Mouse (Mus musculus) myocyte (in vitro differentiated cells): ENCODE measurements around the gene Cage1. TPM values are rescaled to one million over a fixed set of nuclear protein-coding genes. Genes with fewer than 3 reads are reported as not detected.
A peak's percentile ranks its signal among the peaks of the same experiment; 100 is the strongest.

Source experiments
- H3K27me3 ChIP-seq: one replicate; pipeline ENCODE4 v1.6.1; 2011; ENCODE audit not compliant: control insufficient read depth, insufficient read depth, insufficient read length
- H3K36me3 ChIP-seq: one replicate; pipeline ENCODE4 v1.6.1; 2011; ENCODE audit not compliant: control insufficient read depth, insufficient read depth
- H3K4me2 ChIP-seq: one replicate; pipeline ENCODE4 v1.6.1; 2011; ENCODE audit warnings: low read depth, control low read depth
- H3K4me3 ChIP-seq: one replicate; pipeline ENCODE4 v1.5.1; 2011; ENCODE audit warnings: mild to moderate bottlenecking, control low read depth, moderate library complexity
- H3K79me2 ChIP-seq: one replicate; pipeline ENCODE4 v1.6.1; 2011; ENCODE audit not compliant: control insufficient read depth, insufficient read depth
- H3ac ChIP-seq: one replicate; pipeline ENCODE4 v1.6.1; 2011; ENCODE audit not compliant: control insufficient read depth, insufficient read length
- CEBPB ChIP-seq: IDR thresholded peaks from 2 replicates; pipeline ENCODE4 v1.6.1; 2011; ENCODE audit warnings: mild to moderate bottlenecking, moderate library complexity; ENCODE audit not compliant: poor library complexity, insufficient read depth, severe bottlenecking
- E2F4 ChIP-seq: IDR thresholded peaks from one replicate; pipeline ENCODE4 v1.6.1; 2011; ENCODE audit warnings: mild to moderate bottlenecking, control low read depth, moderate library complexity; ENCODE audit not compliant: insufficient read depth
- MAX ChIP-seq: IDR thresholded peaks from one replicate; pipeline ENCODE4 v1.6.1; 2011; ENCODE audit warnings: low read depth, mild to moderate bottlenecking, control low read depth
- MYOD1 ChIP-seq, 3 experiments: IDR thresholded peaks; one replicate each; pipeline ENCODE4 v1.6.1; 2011; ENCODE audit warnings: control low read depth in 2 of 3, low read depth in 2 of 3, mild to moderate bottlenecking in 2 of 3, moderate library complexity in 1 of 3; ENCODE audit not compliant: insufficient read length in 2 of 3, control insufficient read depth in 1 of 3
- MYOG ChIP-seq, 3 experiments: IDR thresholded peaks; one replicate each; pipeline ENCODE4 v1.6.1; 2011; ENCODE audit warnings: control low read depth in 2 of 3, low read depth in 2 of 3, mild to moderate bottlenecking in 2 of 3; ENCODE audit not compliant: insufficient read length in 2 of 3, control insufficient read depth in 1 of 3, insufficient read depth in 1 of 3
- POLR2A ChIP-seq: IDR thresholded peaks from one replicate; pipeline ENCODE4 v1.6.1; 2011; ENCODE audit warnings: low read depth, mild to moderate bottlenecking, control low read depth, moderate library complexity; ENCODE audit not compliant: insufficient read length
- POLR2AphosphoS2 ChIP-seq: IDR thresholded peaks from one replicate; pipeline ENCODE4 v1.6.1; 2011; ENCODE audit warnings: low read depth, control low read depth; ENCODE audit not compliant: insufficient read length
- REST ChIP-seq: IDR thresholded peaks from one replicate; pipeline ENCODE4 v1.6.1; 2011; ENCODE audit warnings: mild to moderate bottlenecking, control low read depth, moderate library complexity; ENCODE audit not compliant: insufficient read depth, insufficient read length
- SRF ChIP-seq: IDR thresholded peaks from one replicate; pipeline ENCODE4 v1.6.1; 2011; ENCODE audit warnings: low read depth; ENCODE audit not compliant: control insufficient read depth, insufficient read length
- TCF12 ChIP-seq: IDR thresholded peaks from one replicate; pipeline ENCODE4 v1.6.1; 2011; ENCODE audit warnings: mild to moderate bottlenecking, control low read depth; ENCODE audit not compliant: poor library complexity, insufficient read depth, severe bottlenecking
- TCF3 ChIP-seq: IDR thresholded peaks from one replicate; pipeline ENCODE4 v1.6.1; 2011; ENCODE audit warnings: low read depth, control low read depth; ENCODE audit not compliant: insufficient read length
- USF1 ChIP-seq: IDR thresholded peaks from one replicate; pipeline ENCODE4 v1.6.1; 2011; ENCODE audit warnings: low read depth, mild to moderate bottlenecking, control low read depth, moderate library complexity
- polyA plus RNA-seq: library from polyadenylated mRNA; unstranded; fragments of >200 nt; fragmentation: generic; extraction: Trizol; gene quantifications from one replicate; pipeline ENCODE4 v1.2.1, GENCODE M21; 2012; ENCODE audit warnings: missing spikeins

Gene Cage1
- polyA plus RNA-seq, 1 experiment = 0.35 TPM

DNA sequence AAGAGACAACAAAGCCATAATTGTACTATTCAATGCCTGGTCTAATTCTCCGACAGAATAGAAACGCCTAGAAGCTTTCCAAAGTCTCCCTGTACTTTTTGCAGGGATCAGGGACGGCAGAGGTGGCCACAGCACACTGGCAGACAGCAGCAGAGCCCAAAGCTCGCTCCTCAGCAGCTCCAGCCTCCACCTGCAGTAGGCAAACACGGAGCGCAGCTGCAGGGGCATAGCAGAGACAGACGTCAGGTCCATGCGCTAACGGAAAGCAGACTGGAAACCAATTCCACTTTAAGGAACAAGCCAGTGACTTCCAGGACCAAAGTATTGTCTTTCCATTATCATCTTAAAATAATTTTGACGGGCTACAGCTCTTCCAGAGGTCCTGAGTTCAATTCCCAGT lies 50.7 kb downstream of the Cage1 start:
- Histone ChIP-seq H3K79me2 (peaks cover 17% of the 10 kb centered on the region), H3K36me3 (peaks cover 94% of the 10 kb centered on the region), H3K4me2 (no peak overlapping the region), H3K27me3 (no peaks in the 10 kb centered on the region), H3ac (no peak overlapping the region), H3K4me3 (no peak overlapping the region)
- TF ChIP-seq MYOG (IDR thresholded peaks at IDR 0.05; ENCODE audit: control insufficient read depth in 1 of 3, insufficient read depth in 1 of 3, insufficient read length in 2 of 3, low read depth in 2 of 3) = no peak
- TF ChIP-seq CEBPB = no peak
- no peak for TF ChIP-seq MAX
- no peak for TF ChIP-seq SRF
- TF ChIP-seq POLR2A = no peak
- no peak for TF ChIP-seq POLR2AphosphoS2
- TF ChIP-seq REST = no peak
- no peak for TF ChIP-seq USF1
- TF ChIP-seq TCF12 = no peak
- no peak for TF ChIP-seq TCF3
- no peak for TF ChIP-seq MYOD1 (IDR thresholded peaks at IDR 0.05; ENCODE audit: control insufficient read depth in 1 of 3, insufficient read length in 2 of 3, low read depth in 2 of 3)

DNA sequence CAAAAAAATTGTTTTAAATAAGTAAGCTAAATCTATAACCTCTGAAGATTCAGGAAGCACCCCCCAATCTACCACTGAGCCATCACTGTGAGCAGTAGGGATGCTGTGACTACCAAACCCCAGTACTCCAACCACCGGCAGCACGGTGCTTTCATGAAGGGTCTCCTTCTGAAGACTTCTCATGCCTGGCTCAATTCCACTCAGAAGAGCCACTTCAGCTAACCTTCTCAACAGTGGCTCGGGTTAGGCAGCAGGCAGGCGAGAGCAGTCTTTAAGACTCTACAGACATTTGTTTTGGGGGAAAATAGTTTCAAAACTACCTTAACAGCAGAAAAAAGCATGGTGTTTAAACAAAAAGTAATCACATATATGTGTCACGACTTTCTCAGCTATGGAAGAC lies 55.8 kb downstream of the Cage1 start:
- no peak overlapping the region for H3K4me2 ChIP-seq
- no peaks in the 10 kb centered on the region for H3K79me2 ChIP-seq
- H3ac ChIP-seq = no peak overlapping the region
- no peak overlapping the region for H3K4me3 ChIP-seq
- TF ChIP-seq SRF (no peak), TCF3 (no peak), POLR2A (no peak), POLR2AphosphoS2 (no peak), REST (no peak), TCF12 (no peak), MAX (no peak), CEBPB (no peak), E2F4 (no peak)
- no peaks in the 10 kb centered on the region for H3K27me3 ChIP-seq
- H3K36me3 ChIP-seq = peaks cover 71% of the 10 kb centered on the region

DNA sequence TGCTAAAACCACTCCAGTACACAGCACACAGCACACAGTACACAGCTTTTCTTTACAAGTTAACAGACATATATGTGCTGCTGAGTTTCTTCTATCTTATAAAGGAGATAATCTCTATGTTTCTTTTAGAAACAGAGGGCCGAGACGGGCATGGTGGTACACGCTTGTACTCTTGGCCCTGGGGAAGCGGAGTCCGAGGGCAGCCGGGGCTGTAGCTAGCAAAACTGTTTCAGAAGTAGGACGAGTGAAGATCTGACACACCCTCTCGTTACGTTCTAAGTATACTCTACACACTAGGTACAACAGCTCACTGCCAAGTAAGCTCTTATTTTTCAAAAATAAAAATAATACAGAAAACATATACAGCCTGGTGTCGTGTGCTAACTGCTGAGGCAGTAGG lies 56.5 kb downstream of the Cage1 start:
- H3K36me3 ChIP-seq = peaks cover 64% of the 10 kb centered on the region
- no peaks in the 10 kb centered on the region for H3K27me3 ChIP-seq
- no peaks in the 10 kb centered on the region for H3K79me2 ChIP-seq
- H3K4me3 ChIP-seq = no peak overlapping the region
- TF ChIP-seq TCF3 (no peak), REST (no peak), E2F4 (no peak)
- no peak overlapping the region for H3ac ChIP-seq
- no peak overlapping the region for H3K4me2 ChIP-seq

DNA sequence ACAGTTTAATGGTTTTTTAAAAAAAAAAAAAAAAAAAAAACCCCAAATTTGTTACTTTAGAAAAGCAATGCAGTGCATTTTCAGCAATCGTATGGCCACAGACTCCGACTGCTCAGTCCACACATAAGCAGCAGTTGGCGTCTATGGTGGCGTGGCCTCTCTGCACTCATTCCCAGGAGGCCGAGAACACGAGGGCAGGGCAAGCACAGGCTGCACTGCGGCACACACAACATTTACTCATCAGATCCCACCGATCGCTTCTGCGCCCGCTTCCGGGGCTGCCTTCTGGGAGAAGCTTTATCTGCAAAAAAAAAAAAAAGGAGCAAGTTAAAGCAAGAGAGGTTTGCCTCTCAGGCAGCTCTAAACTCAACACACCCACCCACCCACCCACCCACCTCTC lies 57.4 kb downstream of the Cage1 start:
- Histone ChIP-seq H3K4me3 (no peak overlapping the region), H3ac (no peak overlapping the region), H3K4me2 (no peak overlapping the region), H3K27me3 (no peaks in the 10 kb centered on the region), H3K36me3 (peaks cover 57% of the 10 kb centered on the region), H3K79me2 (no peaks in the 10 kb centered on the region)
- TF ChIP-seq MAX (no peak), E2F4 (no peak), MYOD1 (IDR thresholded peaks at IDR 0.05; ENCODE audit: control insufficient read depth in 1 of 3, insufficient read length in 2 of 3, low read depth in 2 of 3) (no peak), TCF3 (no peak), MYOG (IDR thresholded peaks at IDR 0.05; ENCODE audit: control insufficient read depth in 1 of 3, insufficient read depth in 1 of 3, insufficient read length in 2 of 3, low read depth in 2 of 3) (no peak), POLR2A (no peak), POLR2AphosphoS2 (no peak), REST (no peak)

DNA sequence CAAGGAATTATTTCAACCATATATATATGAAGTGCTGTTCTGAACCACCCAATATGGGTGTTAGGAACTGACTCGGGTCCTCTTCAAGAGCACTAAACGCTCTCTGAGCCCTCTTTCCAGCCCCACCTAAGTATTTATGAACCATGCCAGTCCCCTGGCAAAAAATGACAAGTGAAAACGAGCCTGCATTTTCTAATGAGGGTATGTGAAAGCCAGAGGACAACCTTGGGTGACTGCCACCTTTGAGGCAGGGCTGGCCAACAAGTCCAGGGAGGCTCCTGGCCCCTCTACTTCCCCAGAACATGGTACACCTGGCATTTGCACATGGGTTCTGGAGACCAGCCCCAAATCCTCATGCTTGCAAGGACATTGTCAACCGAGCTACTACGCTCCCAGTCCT lies 62.1 kb downstream of the Cage1 start:
- Histone ChIP-seq H3K27me3 (no peaks in the 10 kb centered on the region), H3K4me3 (no peak overlapping the region), H3K4me2 (no peak overlapping the region), H3K36me3 (peaks cover 21% of the 10 kb centered on the region), H3ac (no peak overlapping the region), H3K79me2 (no peaks in the 10 kb centered on the region)
- TF ChIP-seq E2F4 = no peak
- TF ChIP-seq MAX = no peak
- TF ChIP-seq CEBPB = no peak
- no peak for TF ChIP-seq MYOG (IDR thresholded peaks at IDR 0.05; ENCODE audit: control insufficient read depth in 1 of 3, insufficient read depth in 1 of 3, insufficient read length in 2 of 3, low read depth in 2 of 3)
- no peak for TF ChIP-seq TCF3
- no peak for TF ChIP-seq TCF12
- no peak for TF ChIP-seq SRF
- peak; percentile 18 for TF ChIP-seq POLR2AphosphoS2
